Mouse (Mus musculus): ENCODE data around the gene Pax7.

DNA sequence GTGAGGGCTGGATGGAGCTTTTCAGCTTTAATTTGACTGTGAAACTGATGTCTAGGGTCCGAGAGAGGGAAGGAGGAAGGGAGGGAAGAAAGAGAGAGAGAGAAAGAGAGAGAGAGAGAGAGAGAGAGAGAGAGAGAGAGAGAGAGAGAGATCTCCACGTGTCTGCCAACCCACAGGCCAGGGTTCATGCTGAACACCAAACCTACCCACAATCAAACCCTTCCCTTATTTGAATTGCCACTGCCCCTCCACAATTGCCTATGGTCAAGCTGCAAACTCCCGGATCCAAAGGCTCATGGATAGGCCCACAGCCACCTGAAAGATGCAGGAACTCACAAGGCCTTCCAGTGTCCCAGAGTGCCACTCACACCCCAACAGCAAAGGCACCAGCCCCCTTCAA is 7.1 kb downstream of the Pax7 start:
- TF ChIP-seq CTCF (IDR thresholded peaks at IDR 0.05) (no peak), EP300 (IDR thresholded peaks at IDR 0.05) (no peak)

Data from lung, postnatal 0 days (tissue).